Mouse (Mus musculus): ENCODE data around the gene Trim37.

DNA sequence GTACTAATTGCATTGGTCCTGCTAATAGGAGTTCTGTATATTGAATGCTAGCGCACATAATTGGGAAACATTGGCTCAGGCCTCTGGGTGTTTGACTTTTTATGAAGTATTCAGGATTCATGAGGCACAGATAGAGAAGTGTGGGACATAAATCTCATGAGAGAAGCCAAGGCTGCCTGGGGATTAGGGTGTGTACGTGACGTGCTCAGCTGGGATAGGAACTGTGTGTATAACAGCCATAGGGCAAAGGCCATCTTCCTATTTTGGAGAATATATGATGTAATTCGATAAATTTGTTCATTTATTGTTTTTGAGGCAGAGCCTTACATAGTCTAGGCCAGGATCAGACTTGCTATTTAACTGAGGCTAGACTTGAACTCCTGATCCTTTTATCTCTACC is 35.8 kb downstream of the Trim37 start:
- TF ChIP-seq CTCF (IDR thresholded peaks at IDR 0.05; ENCODE audit: borderline replicate concordance, insufficient read depth, low read depth, low read length) (no peak), POLR2A (IDR thresholded peaks at IDR 0.05; ENCODE audit: borderline replicate concordance, insufficient read depth, low read length) (no peak)

Data from cerebellum, adult 2 months (tissue).